In the genomic region with DNA sequence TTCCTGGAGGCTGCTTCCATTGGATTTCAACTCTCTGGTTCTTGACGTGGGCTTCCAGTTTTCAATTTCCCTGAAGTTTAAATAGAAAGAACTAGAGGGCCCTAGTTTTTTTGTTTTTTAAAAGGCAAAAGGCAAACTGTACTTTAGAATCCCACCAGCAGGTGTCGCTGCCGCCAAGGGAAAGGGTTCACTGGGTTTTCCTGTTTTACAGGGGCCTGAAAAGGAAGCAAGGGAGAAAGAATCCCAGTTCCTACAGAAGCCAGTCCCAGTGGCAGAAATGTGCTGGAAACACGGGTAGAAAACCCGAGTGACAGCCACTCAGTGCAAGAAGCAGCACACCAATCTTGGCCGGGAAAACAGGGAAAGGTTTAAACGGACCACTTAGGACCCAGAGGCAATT, we compare ENCODE assay signal across 9 mouse cellular contexts. TPM values are rescaled to one million over a fixed set of nuclear protein-coding genes. Genes with fewer than 3 reads are reported as not detected.
A peak's percentile ranks its signal among the peaks of the same experiment; 100 is the strongest.
DNase-seq lines count a peak whose midpoint lies in the region; ATAC-seq and TF ChIP-seq lines count a peak whose summit lies in the region.
"Had no signal": no experiment of that assay in that cellular context is flagged by ENCODE, and none has a peak within 500 bp of the region (broad histone marks: within the 10 kb centered on the region; RNA-seq: fewer than 3 reads in every experiment).

No protein-coding gene starts in this region.

- WGBS in heart, embryonic 12.5 days: 6% methylated on average over 7 of the region's 7 CpGs
- 8% methylated on average over 7 of the region's 7 CpGs for WGBS in heart, embryonic 13.5 days

- H3K4me1 ChIP-seq in heart, embryonic 12.5 days (replicated peaks): no peaks in the 10 kb centered on the region
- H3K4me1 ChIP-seq in cortical plate, adult 2 months (ENCODE audit: control insufficient read depth, insufficient read depth, low read length): peaks cover 1% of the 10 kb centered on the region; the same call in 1 of the 2 replicates
- H3K4me1 ChIP-seq in heart, embryonic 13.5 days: no peaks in the 10 kb centered on the region

- H3K4me2 ChIP-seq in heart, embryonic 12.5 days: no peak overlapping the region
- H3K4me2 ChIP-seq in heart, embryonic 13.5 days: no peak overlapping the region

- DNase-seq in heart, adult 11 months: peak; percentile 95
- peak; percentile 87 for DNase-seq in adipocyte (ENCODE audit: low spot score)
- DNase-seq in layer of hippocampus, postnatal 25 days (ENCODE audit: extremely low spot score in 1 of 2, low spot score in 1 of 2): peak; percentile 92 to 99
- DNase-seq in naive thymus-derived CD4-positive, alpha-beta T cell, adult 2 months (ENCODE audit: low read depth): peak; percentile 83
- DNase-seq in thymus, adult 18-20 months: peak; percentile 19 to 42

- H3K27ac ChIP-seq in heart, embryonic 12.5 days (ENCODE audit: poor library complexity, severe bottlenecking): no peak overlapping the region
- no peak overlapping the region for H3K27ac ChIP-seq in cortical plate, adult 2 months (ENCODE audit: insufficient read depth, low read length)
- no peak overlapping the region for H3K27ac ChIP-seq in heart, embryonic 13.5 days (replicated peaks)

- no peaks in the 10 kb centered on the region for H3K36me3 ChIP-seq in heart, embryonic 12.5 days
- no peaks in the 10 kb centered on the region for H3K36me3 ChIP-seq in heart, embryonic 13.5 days

- no peaks in the 10 kb centered on the region for H3K27me3 ChIP-seq in heart, embryonic 12.5 days (replicated peaks)
- H3K27me3 ChIP-seq in heart, embryonic 13.5 days (replicated peaks): no peaks in the 10 kb centered on the region

- H3K4me3 ChIP-seq in heart, embryonic 12.5 days: no peak overlapping the region
- no peak overlapping the region for H3K4me3 ChIP-seq in cortical plate, adult 2 months (ENCODE audit: insufficient read depth, low read length)
- no peak overlapping the region for H3K4me3 ChIP-seq in heart, embryonic 13.5 days
- H3K4me3 ChIP-seq: megakaryocyte, embryonic 14.5 days had no signal

- H3K9ac ChIP-seq in heart, embryonic 12.5 days: no peak overlapping the region
- peak overlapping the region; percentile 63; the same call in 1 of the 2 replicates for H3K9ac ChIP-seq in heart, embryonic 13.5 days

- H3K9me3 ChIP-seq in heart, embryonic 12.5 days (replicated peaks): no peaks in the 10 kb centered on the region
- no peaks in the 10 kb centered on the region for H3K9me3 ChIP-seq in heart, embryonic 13.5 days
- H3K9me3 ChIP-seq: megakaryocyte, embryonic 14.5 days had no signal

- no peak for TF ChIP-seq POLR2A in cortical plate, adult 2 months (IDR thresholded peaks at IDR 0.05; ENCODE audit: extremely low read depth, insufficient read depth, low read length)

- no peak for ATAC-seq in heart, embryonic 12.5 days (ENCODE audit: insufficient number of reproducible peaks, low FRiP score)
- no peak for ATAC-seq in heart, embryonic 13.5 days (ENCODE audit: extremely low read depth, insufficient number of reproducible peaks, low FRiP score, low TSS enrichment)

- peak; percentile 92 for TF ChIP-seq CTCF in cortical plate, adult 2 months (IDR thresholded peaks at IDR 0.05; ENCODE audit: extremely low read depth, insufficient read depth, low read length)

RNA-seq across cellular contexts. Expression of a gene that starts 8.8 kb away (rescaled TPM):
- polyA plus RNA-seq in heart, embryonic 12.5 days (2016; fragmentation: Nextera tagmentation; extraction: Ambion mirVana): 173 and 175 TPM in 2 replicates
- polyA plus RNA-seq in cortical plate, adult 2 months (2012; rRNA removed): 90.3 and 92.6 TPM in 2 replicates
- polyA plus RNA-seq in heart, embryonic 13.5 days (2015; fragmentation: Nextera tagmentation; extraction: Ambion mirVana): 133 and 137 TPM in 2 replicates
- total RNA-seq in layer of hippocampus, postnatal 25 days (2021): 100 to 1,000 TPM; 212 to 221 TPM

RNA-seq across cellular contexts. Expression of a gene that starts 8.9 kb away (rescaled TPM):
- 13.9 and 15.0 TPM in 2 replicates for polyA plus RNA-seq in heart, embryonic 12.5 days (2016; fragmentation: Nextera tagmentation; extraction: Ambion mirVana)
- 46.5 and 47.0 TPM in 2 replicates for polyA plus RNA-seq in cortical plate, adult 2 months (2012; rRNA removed)
- polyA plus RNA-seq in heart, embryonic 13.5 days (2015; fragmentation: Nextera tagmentation; extraction: Ambion mirVana): 4.7 and 5.8 TPM in 2 replicates
- total RNA-seq in layer of hippocampus, postnatal 25 days (2021): 100 to 1,000 TPM; 136 to 138 TPM

RNA-seq across cellular contexts. Expression of a gene that starts 48.7 kb away (rescaled TPM):
- 48.5 and 53.5 TPM in 2 replicates for polyA plus RNA-seq in heart, embryonic 12.5 days (2016; fragmentation: Nextera tagmentation; extraction: Ambion mirVana)
- polyA plus RNA-seq in cortical plate, adult 2 months (2012; rRNA removed): 103 and 117 TPM in 2 replicates
- polyA plus RNA-seq in heart, embryonic 13.5 days (2015; fragmentation: Nextera tagmentation; extraction: Ambion mirVana): 35.5 and 36.3 TPM in 2 replicates
- 10 to 100 TPM; 89.2 to 97.9 TPM for total RNA-seq in layer of hippocampus, postnatal 25 days (2021)

Comparison
In these comparisons a context has a peak if more than half of its experiments do, and no peak if none do; other contexts are left out.
1. DNase-seq: peak in every context shown above with its lines; median percentile 96 in layer of hippocampus, postnatal 25 days; 95 in heart, adult 11 months; 87 in adipocyte; 83 in naive thymus-derived CD4-positive, alpha-beta T cell, adult 2 months; 30 in thymus, adult 18-20 months.